Mouse (Mus musculus) urinary bladder, postnatal 10 days (tissue): ENCODE measurements around the gene Sema3b.
A peak's percentile ranks its signal among the peaks of the same experiment; 100 is the strongest.
"Not testable (repeated sequence)": the region's sequence is repeated elsewhere in the genome, so short reads cannot be mapped to it uniquely, and the experiment has no call there.

Experiments used
- DNase-seq: peaks from one replicate; pipeline ENCODE4 v3.0.0; 2022; ENCODE audit warnings: low spot score

Gene Sema3b

GRCm38 (mm10) chr9:107587833-107588639, 21.0 kb downstream of the Sema3b start:
- DNase-seq, result no peak

DNA sequence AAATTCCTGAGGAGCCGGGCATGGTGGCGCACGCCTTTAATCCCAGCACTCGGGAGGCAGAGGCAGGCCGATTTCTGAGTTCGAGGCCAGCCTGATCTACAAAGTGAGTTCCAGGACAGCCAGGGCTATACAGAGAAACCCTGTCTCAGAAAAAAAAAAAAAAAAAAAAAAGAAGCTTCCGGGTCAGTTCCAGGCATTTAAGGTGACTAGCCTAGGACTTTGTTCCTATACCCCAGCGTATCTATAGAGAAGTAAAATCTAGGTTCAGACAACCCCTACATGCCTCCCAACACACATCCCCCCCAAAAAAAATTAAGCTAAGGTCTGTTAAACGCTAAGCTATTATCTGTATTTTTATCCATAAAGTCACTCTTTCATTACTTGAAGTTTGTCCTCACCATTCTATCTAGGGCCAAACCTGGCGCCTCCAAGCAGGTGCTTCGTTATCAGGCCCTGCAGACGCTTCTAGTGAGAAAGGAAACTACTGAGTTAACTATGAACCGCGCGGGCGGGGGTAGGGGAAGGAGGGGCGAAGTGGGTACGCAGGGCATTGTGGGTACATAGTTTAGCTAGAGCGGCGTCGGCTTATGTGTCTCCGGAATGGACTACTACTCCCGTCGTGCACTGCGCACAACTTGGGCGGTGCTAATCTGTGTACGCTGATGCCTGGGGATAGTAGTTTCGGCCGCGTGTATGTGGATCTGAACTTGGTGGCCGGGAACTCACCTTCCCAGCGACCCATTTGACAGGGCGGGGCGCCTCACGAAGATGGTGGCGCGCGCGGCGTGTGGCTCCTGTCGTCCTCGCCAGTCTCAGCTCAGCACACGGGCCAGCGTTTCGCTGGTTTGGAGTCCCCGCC, 21.8 kb downstream of the Sema3b start, which contains the start of gene Ifrd2:
Gene Ifrd2, plus strand, starts transcription at position 669 of the 859 bp plus-strand sequence.
- DNase-seq, result peak; percentile 85

DNA sequence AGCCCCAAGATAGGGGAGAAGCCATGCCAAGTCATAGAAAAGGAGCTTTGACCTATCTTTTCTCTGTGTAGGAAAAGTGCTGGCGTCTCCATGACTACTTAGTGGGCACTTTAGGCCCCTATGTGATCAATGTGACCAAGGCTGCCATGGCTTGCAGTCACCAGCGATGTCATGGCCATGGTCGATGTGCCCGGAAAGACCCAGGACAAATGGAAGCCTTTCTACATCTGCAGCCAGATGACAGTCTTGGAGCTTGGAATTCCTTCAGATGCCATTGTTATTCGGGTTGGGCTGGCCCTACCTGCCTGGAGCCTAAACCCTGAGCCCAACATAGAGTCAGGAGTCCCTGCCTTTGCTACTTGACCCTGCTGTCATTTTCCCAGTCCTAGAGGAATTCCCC, 22.5 kb downstream of the Sema3b start:
- no peak for DNase-seq

DNA sequence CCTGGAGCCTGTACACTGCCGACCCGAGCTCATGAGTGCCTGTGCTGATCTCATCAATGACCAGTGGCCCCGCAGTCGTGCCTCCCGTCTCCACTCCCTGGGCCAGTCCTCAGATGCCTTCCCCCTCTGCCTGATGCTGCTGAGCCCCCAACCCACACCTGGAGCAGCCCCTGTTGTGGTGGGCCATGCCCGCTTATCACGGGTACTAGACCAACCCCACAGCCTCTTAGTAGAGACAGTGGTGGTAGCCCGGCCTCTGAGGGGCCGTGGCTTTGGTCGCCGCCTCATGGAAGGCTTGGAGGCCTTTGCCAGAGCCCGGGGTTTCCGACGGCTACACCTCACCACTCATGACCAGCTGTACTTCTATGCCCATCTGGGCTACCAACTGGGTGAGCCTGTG, 25.9 kb downstream of the Sema3b start:
- no peak for DNase-seq

GRCm38 (mm10) chr9:107582509-107583062, 26.4 kb downstream of the Sema3b start:
- no peak for DNase-seq

DNA sequence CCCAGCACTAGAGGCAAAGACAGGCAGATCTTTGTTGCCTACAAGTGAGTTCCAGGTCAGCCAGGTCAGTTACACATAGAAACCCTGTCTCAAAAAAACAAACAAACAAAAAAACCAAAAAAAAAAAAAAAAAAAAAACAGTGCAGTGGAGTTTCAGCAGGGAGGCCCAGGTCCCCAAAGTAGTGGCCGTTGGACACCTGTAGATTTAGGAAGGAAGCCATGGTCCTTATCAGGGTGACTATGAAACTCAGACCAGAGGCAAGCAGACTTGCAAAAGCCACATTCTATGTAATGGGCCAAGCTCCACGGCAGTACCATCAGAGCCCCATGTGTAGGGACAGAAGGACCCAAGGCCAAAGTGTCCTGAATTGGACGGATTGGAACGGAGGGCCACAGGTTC, 27.4 kb downstream of the Sema3b start:
- DNase-seq, result no peak

DNA sequence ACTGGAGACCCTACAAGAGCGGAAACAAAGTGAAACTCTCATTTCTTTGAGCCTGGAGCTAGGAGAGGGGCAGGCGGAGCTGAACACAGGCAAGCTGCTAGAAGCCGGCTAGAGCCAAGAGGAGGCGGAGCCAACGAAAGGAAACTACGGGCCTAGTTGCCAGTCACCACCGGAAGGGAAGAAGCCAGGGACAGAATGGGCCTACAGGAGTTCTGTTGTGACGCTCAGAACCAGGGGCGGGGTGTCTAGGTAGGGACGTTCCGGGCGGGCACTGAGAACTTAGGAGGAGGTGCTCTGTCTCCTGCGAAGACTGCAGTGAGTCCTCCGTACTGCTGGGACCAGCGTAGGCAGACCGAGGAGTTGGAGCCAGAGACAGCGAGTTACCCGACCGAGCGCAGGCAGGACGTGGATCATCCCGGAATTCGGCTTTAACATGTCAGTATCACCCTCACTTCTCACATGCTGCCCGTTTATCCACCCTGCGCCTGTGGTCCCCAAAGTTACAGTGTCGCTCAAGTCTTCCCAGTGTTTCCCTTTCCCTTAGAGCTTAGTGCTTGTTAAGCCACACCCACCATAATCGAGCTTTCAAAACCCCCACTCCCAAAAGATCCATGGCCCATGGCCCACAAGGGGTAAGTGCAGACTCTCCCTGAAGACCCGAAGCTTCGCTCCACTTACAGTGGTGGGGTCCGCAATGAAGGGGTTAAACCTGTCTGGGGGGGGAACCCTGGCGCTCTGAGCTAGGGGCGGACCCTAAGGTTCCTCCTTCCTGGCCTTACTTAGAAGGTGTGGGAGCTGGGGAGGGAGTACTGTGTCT, 28.3 kb downstream of the Sema3b start, which contains the start of gene Hyal3:
Gene Hyal3, plus strand, starts transcription at position 318 of the 817 bp plus-strand sequence.
- peak; percentile 63 for DNase-seq

DNA sequence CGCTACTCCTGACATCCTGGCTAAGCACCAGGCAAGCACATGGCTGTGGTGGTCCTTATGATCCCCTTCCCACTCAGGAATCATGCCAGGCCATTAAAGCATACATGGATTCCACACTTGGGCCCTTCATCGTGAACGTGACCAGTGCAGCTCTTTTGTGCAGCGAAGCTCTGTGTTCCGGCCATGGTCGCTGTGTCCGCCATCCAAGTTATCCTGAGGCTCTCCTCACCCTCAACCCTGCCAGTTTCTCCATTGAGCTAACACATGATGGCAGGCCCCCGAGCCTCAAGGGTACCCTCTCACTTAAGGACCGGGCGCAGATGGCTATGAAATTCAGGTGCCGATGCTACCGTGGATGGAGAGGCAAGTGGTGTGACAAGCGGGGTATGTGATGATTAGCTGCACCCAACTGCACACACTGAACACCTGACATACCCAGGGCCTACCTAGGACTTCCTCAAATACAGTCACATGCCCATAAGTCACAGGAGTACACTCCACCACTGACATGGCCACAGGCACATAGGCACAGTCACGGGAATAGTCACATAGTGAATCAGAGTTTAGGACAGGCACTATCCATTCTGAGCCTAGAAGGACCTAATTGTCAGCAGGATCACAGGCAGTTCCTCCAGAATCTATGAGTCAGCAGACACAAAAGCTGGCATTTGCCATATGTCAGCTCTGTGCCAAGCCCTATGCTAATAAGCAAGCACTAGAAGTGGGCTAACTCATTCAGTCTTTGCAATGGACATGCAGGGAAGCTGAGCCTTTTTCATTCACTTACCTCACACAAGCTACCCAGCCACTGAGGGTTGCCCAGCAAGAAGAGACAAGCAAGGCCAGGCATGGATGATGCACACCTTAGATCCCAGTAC, 29.8 kb downstream of the Sema3b start:
- no peak for DNase-seq

DNA sequence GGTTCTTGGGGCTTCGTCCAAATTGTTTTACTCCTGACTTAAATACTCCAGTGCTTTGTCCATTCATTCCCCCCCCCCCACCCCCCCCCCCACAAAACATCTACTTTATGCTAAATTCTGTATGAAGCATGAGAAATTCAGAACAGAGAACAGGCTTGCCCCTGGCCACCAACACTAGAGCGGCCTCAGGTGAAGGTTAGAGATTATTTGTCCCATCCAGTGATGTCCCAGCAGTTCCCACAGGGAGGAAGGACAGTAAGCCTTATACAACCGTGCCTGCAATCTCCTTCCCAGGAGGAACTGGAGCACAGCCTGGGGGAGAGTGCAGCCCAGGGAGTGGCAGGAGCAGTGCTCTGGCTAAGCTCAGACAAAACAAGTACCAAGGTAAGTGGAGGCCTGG, 30.4 kb downstream of the Sema3b start, which contains the start of gene Naa80:
Gene Naa80, plus strand, starts transcription at position 301 of the 400 bp plus-strand sequence.
- no peak for DNase-seq

GRCm38 (mm10) chr9:107577871-107578270, 31.2 kb downstream of the Sema3b start:
- no peak for DNase-seq

GRCm38 (mm10) chr9:107576357-107577107, 32.5 kb downstream of the Sema3b start, which contains the start of gene Hyal1:
Gene Hyal1 (plus strand): TSS chr9:107576927.
- no peak for DNase-seq

- DNase-seq, result no peak
These were observed 33.3 kb downstream of the Sema3b start for GRCm38 (mm10) chr9:107575579-107576356.

DNA sequence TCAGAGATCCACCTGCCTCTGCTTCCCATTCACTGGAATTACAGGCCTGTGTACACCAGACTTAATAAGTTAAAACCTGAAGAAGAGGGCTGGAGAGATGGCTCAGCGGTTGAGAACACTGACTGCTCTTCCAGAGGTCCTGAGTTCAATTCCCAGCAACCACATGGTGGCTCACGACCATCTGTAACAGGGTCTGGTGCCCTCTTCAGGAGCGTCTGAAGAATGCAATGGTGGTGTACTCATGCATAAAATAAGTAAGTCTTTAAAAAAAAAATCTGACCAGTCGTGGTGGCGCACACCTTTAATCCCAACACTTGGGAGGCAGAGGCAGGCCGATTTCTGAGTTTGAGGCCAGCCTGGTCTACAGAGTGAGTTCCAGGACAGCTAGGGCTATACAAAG, 35.3 kb downstream of the Sema3b start:
- DNase-seq, result not testable (repeated sequence)

DNA sequence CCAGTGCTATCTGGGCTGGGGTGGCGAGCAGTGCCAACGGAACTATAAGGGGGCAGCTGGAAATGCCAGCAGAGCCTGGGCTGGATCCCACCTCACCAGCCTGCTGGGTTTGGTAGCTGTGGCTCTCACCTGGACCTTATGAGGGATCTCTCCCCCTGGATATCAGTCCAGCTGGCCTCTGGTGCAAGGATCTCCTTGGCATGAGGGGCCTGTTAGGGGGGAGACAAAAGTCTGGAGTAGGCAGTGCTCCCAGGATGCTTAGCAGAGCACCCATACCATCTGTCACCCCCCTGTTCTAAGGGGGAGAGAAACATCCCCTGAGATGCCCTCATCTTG, 36.7 kb downstream of the Sema3b start:
- DNase-seq, result no peak

DNA sequence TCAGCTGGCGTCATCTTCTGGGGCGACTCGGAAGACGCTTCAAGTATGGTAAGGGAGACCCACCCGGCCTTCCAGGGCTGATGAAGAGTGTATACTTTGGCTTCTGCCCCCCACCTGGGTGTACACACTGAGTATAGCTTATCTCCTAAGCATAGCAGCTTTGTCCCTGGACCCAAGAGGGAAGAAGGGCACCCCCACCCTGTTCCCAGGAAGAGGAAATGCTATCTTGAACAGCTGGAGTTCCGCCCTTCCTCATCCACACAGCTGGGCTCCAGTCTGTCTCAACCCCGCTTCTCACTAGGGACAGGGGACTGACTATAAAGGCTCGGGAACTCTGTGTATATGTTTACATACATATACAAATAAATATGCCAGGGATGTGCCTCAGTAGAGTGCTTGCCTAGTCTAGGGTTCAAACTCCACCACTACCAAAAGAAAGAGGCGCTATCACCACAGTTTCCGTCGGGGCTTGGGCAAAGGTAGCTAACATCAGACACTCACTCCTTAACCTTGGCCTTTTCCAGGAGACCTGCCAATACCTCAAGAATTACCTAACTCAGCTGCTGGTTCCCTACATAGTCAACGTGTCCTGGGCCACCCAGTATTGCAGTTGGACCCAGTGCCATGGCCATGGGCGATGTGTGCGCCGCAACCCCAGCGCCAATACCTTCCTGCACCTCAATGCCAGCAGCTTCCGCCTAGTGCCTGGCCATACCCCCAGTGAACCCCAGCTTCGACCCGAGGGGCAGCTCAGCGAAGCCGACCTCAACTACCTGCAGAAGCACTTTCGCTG, 37.3 kb downstream of the Sema3b start:
- no peak for DNase-seq

DNA sequence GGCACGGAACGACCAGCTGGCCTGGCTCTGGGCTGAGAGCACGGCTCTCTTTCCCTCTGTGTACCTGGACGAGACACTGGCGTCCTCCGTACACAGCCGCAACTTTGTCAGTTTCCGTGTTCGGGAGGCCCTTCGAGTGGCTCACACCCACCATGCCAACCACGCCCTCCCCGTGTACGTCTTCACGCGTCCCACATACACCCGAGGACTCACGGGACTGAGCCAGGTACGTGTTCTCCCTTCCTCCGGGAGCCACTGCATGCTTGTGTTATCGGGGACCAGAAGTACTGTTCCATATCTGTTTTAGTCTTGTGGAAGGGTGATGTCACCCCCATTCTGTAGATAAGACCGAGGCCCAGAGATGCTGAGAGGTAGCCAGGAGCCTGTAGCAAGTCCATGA, 38.2 kb downstream of the Sema3b start:
- no peak for DNase-seq

GRCm38 (mm10) chr9:107570016-107570415, 39.0 kb downstream of the Sema3b start:
- no peak for DNase-seq

DNA sequence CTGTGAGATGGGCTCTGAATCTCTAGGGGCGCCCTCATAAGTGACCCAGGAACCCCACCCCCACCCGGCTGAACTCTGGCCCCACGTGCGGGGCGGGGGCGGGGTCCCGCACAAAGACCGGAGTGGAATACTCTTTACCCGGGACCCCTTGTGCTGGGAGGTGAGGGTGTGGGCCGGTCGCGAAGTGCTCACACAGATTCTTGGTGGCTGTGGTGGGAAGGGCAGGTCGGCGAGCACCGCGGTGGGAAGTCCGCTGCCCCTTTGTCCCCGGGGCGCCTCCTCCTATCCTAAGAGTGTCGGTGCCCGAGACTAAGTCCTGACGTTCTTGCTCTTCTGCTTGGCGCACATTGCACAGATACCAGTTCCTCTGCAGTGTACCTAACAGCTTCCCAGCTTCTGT, 39.8 kb downstream of the Sema3b start:
- no peak for DNase-seq
